Mouse (Mus musculus): ENCODE measurements around the gene Smim11. TPM values are rescaled to one million over a fixed set of nuclear protein-coding genes. Genes with fewer than 3 reads are reported as not detected.
A peak's percentile ranks its signal among the peaks of the same experiment; 100 is the strongest.

Smim11 gene
- total and polyA plus RNA-seq, 3 experiments: 85.8 to 127 (median 93.0) TPM

DNA sequence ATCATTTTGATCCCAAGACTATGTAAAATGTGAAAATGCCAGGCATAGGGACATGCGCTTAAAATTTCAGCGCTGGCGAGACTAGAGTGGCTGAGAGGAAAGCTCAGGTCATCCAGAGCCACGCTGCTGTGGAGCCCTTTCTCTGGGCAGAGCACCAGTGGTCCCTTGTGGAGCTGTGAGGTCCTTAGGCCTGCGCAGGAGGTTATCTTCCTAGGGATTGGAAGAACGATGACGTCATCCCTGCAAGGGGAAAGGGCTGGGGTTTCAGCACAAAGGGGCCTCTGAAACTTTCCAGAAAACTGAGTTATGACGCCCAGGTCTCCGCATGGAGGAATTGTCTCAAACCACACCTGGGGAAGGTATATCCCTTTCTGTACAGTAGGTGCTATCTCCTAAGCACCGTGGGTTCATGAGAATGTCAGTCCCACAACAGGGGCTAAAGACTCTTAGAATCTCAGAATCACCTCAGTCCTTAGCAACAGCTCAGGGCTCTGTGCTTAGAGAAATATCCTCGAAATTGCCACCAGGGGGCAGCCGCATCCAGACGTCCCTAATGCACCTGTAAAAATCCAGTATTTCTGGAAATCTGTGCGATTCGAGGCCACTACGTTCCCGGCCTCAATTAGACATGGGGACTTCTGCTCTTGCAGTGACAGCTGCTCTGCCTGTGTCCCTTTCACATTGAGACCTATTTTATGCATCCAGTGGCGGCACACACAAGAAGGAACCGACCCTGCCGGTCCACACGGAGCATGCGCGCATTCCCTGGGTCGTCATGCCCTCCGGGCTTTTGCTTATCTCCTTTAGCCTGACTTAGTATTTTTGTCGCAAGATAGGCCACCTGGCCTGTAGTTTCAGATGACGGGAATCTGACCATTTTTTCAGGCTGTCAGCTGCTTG lies 39.8 kb downstream of the Smim11 start:
- Histone ChIP-seq H3K36me3 (replicated peaks in 1 of 2; ENCODE audit: control insufficient read depth in 1 of 2, insufficient read depth in 1 of 2, low read length in 1 of 2) (no peaks in the 10 kb centered on the region), H3K4me3 (replicated peaks in 1 of 3; ENCODE audit: low read depth in 2 of 3, low read length in 2 of 3, poor library complexity in 1 of 3) (peak overlapping the region in 1 of 3 experiments; percentile 7), H3K27me3 (replicated peaks) (peaks cover 1% of the 10 kb centered on the region), H3K9me3 (replicated peaks; ENCODE audit: low read length) (no peaks in the 10 kb centered on the region), H3K79me2 (replicated peaks; ENCODE audit: control insufficient read depth, extremely low read depth, insufficient read depth, poor library complexity, severe bottlenecking) (no peaks in the 10 kb centered on the region), H3K4me2 (ENCODE audit: insufficient read depth, low read depth, poor library complexity, severe bottlenecking) (peak overlapping the region; percentile 62), H3K9ac (ENCODE audit: insufficient read depth, low read depth) (no peak overlapping the region), H3K4me1 (ENCODE audit: control insufficient read depth in 1 of 2, insufficient read depth in 2 of 2) (peaks cover 7 to 8% of the 10 kb centered on the region in 2 experiments; a peak in 3 of 4 replicates), H3K27ac (ENCODE audit: insufficient read depth, low read depth) (no peak overlapping the region)
- dilution Hi-C loops (cut with MboI; ENCODE audit: extremely low pct_ligation_motif_present, extremely low pct_unique_long_range_greater_than_20kb, low sequenced_read_pairs): no loop called here
- in situ Hi-C loops (cut with MboI; ENCODE audit: low pct_ligation_motif_present, low pct_unique_long_range_greater_than_20kb, low sequenced_read_pairs): no loop called here
- DNase-seq (ENCODE audit: extremely low read depth): peak; percentile 76
- TF ChIP-seq USF2 (conservative IDR thresholded peaks at IDR 0.05; ENCODE audit: low read depth, low read length) (no peak), POLR2A (IDR thresholded peaks at IDR 0.05; ENCODE audit: low read depth, low read length) (no peak), TCF12 (IDR thresholded peaks at IDR 0.05; ENCODE audit: low read depth, low read length) (no peak), MAX (IDR thresholded peaks at IDR 0.05; ENCODE audit: low read length) (peak; percentile 13; the same call in 1 of the 2 replicates), ELF1 (IDR thresholded peaks at IDR 0.05; ENCODE audit: low read depth, low read length) (no peak), USF1 (IDR thresholded peaks at IDR 0.05; ENCODE audit: low read depth, low read length) (no peak), NRF1 (IDR thresholded peaks at IDR 0.05; ENCODE audit: low read depth, low read length) (peak; percentile 76), UBTF (IDR thresholded peaks at IDR 0.05; ENCODE audit: low read depth, low read length) (no peak), ZC3H11A (IDR thresholded peaks at IDR 0.05; ENCODE audit: low read depth, low read length) (peak; percentile 88), POLR2AphosphoS2 (IDR thresholded peaks at IDR 0.05; ENCODE audit: low read depth, low read length) (no peak), MYC (IDR thresholded peaks at IDR 0.05; ENCODE audit: low read depth, low read length) (0 out of 2 replicates have a peak, but pooled peaks have one; percentile 39), PAX5 (IDR thresholded peaks at IDR 0.05; ENCODE audit: low read length) (no peak), MXI1 (IDR thresholded peaks at IDR 0.05; ENCODE audit: low read depth, low read length) (no peak), ETS1 (conservative IDR thresholded peaks at IDR 0.05; ENCODE audit: low read depth, low read length) (no peak), CHD2 (IDR thresholded peaks at IDR 0.05; ENCODE audit: low read length) (no peak), MEF2A (IDR thresholded peaks at IDR 0.05; ENCODE audit: borderline replicate concordance, low read depth, low read length) (peak; percentile 49; the same call in 1 of the 2 replicates), KAT2A (IDR thresholded peaks at IDR 0.05; ENCODE audit: insufficient replicate concordance, low read length) (no peak), RCOR1 (conservative IDR thresholded peaks at IDR 0.05; ENCODE audit: low read depth, low read length) (no peak), CHD1 (IDR thresholded peaks at IDR 0.05; ENCODE audit: low read depth, low read length) (no peak), MAFK (IDR thresholded peaks at IDR 0.05; ENCODE audit: insufficient replicate concordance, low read length) (no peak), E2F4 (IDR thresholded peaks at IDR 0.05; ENCODE audit: insufficient replicate concordance, low read depth, low read length) (no peak), RAD21 (IDR thresholded peaks at IDR 0.05; ENCODE audit: low read depth, low read length) (peak; percentile 90), SMC3 (IDR thresholded peaks at IDR 0.05; ENCODE audit: low read depth, low read length) (peak; percentile 99), MAZ (IDR thresholded peaks at IDR 0.05; ENCODE audit: low read depth, low read length) (no peak), JUN (IDR thresholded peaks at IDR 0.05; ENCODE audit: insufficient read depth, low read depth, low read length) (peak; percentile 35; the same call in 1 of the 2 replicates), CTCF (conservative IDR thresholded peaks at IDR 0.05 in 1 of 2, IDR thresholded peaks at IDR 0.05 in 1 of 2; ENCODE audit: low read depth in 2 of 2, low read length in 2 of 2) (peak; percentile 85 to 95), TBP (conservative IDR thresholded peaks at IDR 0.05; ENCODE audit: low read depth, low read length) (no peak), GABPA (IDR thresholded peaks at IDR 0.05; ENCODE audit: insufficient replicate concordance, low read depth, low read length) (no peak), JUND (conservative IDR thresholded peaks at IDR 0.05; ENCODE audit: low read depth, low read length) (peak; percentile 17; the same call in 1 of the 2 replicates), HCFC1 (IDR thresholded peaks at IDR 0.05; ENCODE audit: low read depth, low read length) (0 out of 2 replicates have a peak, but pooled peaks have one; percentile 21), ZMIZ1 (IDR thresholded peaks at IDR 0.05; ENCODE audit: low read depth, low read length) (no peak), ZKSCAN1 (IDR thresholded peaks at IDR 0.05; ENCODE audit: borderline replicate concordance, low read depth, low read length) (no peak), SIN3A (IDR thresholded peaks at IDR 0.05; ENCODE audit: low read length) (0 out of 2 replicates have a peak, but pooled peaks have one; percentile 44), NELFE (IDR thresholded peaks at IDR 0.05; ENCODE audit: low read depth, low read length) (no peak), IRF4 (IDR thresholded peaks at IDR 0.05; ENCODE audit: low read depth, low read length) (peak; percentile 27; the same call in 1 of the 2 replicates), BHLHE40 (IDR thresholded peaks at IDR 0.05; ENCODE audit: low read depth, low read length) (no peak), ZNF384 (IDR thresholded peaks at IDR 0.05; ENCODE audit: low read depth, low read length) (no peak), EP300 (IDR thresholded peaks at IDR 0.05; ENCODE audit: low read length) (no peak)

All from CH12.LX (cell line).